Mouse (Mus musculus): ENCODE results near the gene Atp9a. TPM values are rescaled to one million over a fixed set of nuclear protein-coding genes. Genes with fewer than 3 reads are reported as not detected.
A peak's percentile ranks its signal among the peaks of the same experiment; 100 is the strongest.

Atp9a gene
- polyA plus RNA-seq, 1 experiment: 198 TPM

GRCm38 (mm10) chr2:168682721-168683120 is 59.5 kb downstream of the Atp9a start:
- DNase-seq (ENCODE audit: low read depth): no peak

- DNase-seq (ENCODE audit: low read depth): no peak
These were observed 60.7 kb downstream of the Atp9a start for GRCm38 (mm10) chr2:168681531-168681930.

DNA sequence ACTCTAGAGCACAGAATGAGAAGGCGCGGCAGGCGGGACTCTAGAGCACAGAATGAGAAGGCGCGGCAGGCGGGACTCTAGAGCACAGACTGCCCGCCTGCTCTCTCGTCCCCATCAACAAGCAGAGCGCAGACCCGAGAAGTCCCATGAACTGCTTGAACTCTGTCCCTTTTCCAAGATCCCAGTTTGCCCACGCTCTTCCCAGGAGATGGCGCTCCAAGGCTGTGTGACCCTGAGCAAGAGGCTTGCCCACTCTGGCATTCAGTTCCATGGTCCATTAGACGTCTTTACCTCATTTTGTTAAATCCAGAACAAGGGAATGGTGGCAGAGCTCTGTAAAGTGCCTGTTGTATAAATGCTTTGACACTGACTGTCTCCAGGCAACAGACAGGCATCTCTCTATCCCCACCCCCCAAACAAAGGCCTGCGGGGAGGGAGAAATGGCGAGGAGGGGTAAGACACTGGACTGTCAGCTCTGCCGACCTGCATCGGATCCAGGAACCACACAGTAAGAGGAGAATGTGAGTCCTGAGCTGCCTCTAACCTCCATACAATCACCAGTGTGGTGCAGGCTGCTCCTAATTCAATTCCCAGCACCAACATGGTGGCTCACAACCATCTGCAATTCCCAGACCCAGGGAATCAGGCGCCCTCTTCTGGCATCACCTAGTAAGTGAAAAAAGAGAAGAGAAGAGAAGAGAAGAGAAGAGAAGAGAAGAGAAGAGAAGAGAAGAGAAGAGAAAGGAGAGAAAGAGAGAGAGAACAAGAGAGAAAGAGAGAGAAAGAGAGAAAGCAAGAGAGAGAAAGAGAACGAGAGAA is 62.6 kb downstream of the Atp9a start:
- no peak for DNase-seq (ENCODE audit: low read depth)

DNA sequence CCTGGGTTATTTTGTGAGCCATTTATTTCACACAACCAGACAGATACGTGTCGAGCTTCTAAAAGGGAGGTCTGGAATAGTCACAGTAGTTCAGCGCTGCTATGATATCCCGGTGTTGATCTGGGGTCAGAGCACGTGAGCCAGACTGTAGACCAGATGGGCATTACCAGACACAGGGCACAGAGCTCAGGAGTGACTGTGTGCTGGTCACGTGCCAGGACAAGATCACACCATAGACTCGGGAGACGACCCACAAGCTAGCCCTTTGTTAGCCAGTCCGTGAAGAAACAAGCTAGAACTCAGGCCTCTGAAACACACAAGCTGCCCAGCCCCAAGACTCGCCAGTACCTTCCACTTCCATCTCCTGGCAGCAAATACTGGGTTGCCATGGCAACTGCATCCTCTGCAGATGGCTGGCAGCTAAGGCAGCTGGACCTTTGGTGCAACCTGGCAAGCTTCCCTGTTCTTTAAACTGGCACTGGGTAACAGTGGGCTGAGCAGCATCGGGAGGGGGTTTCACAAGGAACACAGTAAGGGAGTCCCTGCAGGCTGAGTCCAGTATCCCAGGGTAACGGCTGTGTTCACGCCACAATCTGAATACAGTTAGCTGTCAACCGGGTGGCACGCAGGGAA is 63.4 kb downstream of the Atp9a start:
- DNase-seq (ENCODE audit: low read depth): no peak

- no peak for DNase-seq (ENCODE audit: low read depth)
These were observed 64.6 kb downstream of the Atp9a start for GRCm38 (mm10) chr2:168677650-168678049.

GRCm38 (mm10) chr2:168671724-168672123 is 70.5 kb downstream of the Atp9a start:
- no peak for DNase-seq (ENCODE audit: low read depth)

DNA sequence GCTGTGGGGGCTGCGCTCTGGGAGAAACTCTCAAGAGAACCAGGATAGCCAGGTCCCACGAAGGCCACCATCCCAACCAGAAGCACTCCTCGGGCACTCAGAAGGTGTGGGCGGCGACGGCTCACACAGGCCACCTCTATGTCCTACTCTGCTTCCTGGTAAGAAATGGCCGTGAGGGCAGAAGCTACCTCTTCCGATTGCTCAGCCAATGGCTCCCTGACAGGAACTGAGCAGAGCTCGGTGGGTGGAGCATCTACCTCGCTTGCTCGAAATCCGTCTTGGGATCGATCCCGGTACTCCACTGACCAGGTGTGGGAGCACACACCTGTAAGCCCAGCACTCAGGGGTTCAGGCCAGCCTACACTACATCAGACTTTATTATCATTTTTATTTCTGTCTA is 72.0 kb downstream of the Atp9a start:
- no peak for DNase-seq (ENCODE audit: low read depth)

- no peak for DNase-seq (ENCODE audit: low read depth)
These were observed 72.4 kb downstream of the Atp9a start for GRCm38 (mm10) chr2:168669762-168670161.

DNA sequence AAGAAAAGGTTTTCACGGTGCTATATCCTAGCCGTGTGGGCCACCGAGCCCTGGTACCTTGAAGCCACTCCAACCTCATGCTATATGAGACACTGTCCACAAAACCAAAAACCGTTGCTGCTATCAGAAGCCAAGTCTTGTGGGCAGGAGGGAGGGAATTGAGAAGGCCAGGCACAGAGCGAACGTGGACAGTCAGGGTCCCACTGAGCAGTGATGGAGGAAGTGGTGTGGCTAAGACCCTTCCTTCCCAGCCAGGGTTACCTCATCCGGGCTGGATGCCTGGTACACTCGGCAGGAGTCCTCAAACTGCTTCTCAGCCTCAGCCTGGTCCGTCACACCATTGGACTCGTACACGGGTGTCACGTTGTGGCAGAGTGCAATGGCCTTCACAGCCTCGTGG is 74.5 kb downstream of the Atp9a start:
- no peak for DNase-seq (ENCODE audit: low read depth)

- no peak for DNase-seq (ENCODE audit: low read depth)
These were observed 76.5 kb downstream of the Atp9a start for GRCm38 (mm10) chr2:168665680-168666079.

GRCm38 (mm10) chr2:168663716-168664115 is 78.5 kb downstream of the Atp9a start:
- peak; percentile 27 for DNase-seq (ENCODE audit: low read depth)

DNA sequence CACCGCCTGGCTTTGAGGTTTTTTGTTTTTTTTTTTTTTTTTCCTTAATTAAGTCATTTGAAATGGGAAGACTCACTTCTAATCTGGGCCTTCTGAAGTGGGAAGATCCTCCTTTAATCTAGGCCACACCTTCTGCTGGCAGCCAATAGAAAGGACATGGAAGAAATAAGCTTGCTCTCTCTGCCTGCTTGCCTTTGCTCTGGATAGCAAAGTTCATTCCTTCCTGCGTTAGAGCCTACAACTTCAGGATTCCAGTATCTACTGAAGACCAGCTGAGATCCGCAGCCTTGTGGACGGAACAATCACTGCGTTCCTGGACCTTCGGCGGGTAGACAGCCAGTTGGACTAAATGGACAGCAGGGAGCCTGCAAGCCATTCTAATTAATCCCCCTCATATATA is 79.0 kb downstream of the Atp9a start:
- no peak for DNase-seq (ENCODE audit: low read depth)

GRCm38 (mm10) chr2:168661802-168662201 is 80.4 kb downstream of the Atp9a start:
- no peak for DNase-seq (ENCODE audit: low read depth)

DNA sequence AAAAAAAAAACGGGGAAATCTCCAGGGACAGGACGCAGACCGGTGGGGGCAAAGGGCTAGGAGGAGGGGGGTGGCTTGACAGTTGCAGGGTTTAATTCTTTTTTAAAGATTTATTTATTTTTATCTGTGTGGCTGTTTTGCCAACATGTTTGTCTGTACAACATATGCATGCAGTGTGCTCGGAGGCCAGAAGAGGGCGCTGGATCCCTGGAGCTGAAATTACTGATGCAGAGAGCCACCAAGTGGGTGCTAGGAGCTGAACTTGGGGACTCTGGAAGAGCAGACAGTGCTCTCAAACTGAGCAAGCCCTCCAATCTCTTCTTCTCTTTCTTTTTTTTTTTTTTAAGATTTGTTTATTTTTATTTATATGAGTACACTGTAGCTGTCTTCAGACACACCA is 81.9 kb downstream of the Atp9a start:
- no peak for DNase-seq (ENCODE audit: low read depth)

- DNase-seq (ENCODE audit: low read depth): no peak
These were observed 83.7 kb downstream of the Atp9a start for GRCm38 (mm10) chr2:168658551-168658950.

DNA sequence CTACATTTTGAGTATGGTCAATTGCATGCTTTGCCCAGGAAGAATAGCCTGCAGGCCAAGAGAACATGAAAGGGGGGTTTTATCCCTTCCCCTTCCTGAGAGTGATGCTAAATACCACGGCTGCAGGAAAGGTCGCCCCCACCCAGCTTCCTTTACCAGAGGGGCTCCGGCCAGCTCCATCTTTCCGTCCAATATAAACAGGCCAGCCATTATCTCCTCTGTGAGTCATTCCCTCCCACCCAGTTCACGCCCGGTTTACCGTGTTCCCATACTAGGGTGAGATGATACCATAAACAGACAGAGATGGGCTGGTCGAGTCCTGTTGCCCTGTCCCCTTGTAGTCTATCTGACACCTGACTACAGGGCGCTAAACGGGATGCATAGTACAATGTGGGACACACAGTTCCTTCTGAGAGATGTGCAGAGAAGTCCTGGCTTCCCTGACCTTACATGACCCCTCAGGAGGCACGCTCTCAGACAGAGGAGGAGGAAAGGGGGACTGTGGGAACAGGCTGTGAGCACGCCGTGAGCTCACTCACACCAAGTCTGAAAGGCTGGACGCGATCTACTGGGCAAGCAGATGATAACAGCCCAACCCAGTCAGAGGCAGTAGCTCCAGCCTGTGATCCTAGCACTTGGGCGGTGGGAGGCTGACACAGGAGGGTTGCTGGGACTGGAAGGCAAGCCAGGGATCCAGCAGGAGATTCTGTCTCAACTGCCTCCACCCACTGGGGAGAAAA is 85.5 kb downstream of the Atp9a start:
- DNase-seq (ENCODE audit: low read depth): no peak

DNA sequence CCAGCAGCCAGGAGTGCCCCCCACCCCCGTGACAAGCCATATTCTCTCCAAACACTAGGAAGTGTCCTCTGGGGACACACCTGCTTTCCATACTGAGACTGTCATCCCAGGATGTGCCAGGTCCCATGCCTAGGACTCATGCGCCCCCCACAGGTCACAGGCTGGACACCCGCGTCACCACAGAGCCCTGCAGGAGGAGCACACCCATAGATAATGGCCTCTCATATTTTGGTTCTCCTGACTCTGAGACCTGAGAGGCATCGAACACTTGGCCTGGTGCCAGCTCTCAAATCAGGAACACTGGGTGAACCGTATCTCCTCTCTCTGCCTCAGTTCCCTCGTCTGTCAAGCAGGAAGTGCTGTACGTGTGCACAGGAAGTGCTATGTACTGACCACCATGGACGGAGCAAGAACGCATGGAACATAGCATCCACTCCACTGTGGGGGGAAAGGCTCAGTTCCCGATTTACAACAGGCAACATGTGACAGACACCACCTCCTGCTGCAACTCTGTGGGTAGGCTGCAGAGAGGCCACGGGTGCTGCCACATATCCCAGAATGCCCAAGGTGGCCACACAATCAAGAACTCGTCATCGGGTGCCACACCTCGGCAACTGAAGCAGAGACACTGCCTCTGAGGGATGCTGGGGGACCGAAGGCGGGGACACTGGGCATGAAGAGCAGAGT is 87.1 kb downstream of the Atp9a start:
- no peak for DNase-seq (ENCODE audit: low read depth)

DNA sequence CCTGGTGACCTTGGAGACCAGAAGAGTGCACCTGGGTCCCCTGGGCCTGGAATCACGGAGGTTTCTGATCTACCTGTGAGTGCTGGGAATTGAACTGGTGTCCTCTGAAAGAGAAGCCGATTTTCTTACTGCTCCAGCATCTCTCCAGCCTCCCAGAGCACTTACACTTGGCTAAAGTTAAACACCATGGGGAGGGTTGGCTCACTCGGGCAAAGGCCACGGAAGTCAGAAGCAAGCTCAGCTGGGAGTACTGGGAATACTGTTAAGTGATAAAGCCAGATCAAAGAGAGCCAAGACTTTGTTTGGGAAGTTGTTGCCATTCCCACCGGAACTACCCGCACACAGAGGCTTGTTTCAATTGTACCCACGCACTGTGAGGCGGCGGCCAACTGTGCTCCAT is 87.7 kb downstream of the Atp9a start:
- no peak for DNase-seq (ENCODE audit: low read depth)

DNA sequence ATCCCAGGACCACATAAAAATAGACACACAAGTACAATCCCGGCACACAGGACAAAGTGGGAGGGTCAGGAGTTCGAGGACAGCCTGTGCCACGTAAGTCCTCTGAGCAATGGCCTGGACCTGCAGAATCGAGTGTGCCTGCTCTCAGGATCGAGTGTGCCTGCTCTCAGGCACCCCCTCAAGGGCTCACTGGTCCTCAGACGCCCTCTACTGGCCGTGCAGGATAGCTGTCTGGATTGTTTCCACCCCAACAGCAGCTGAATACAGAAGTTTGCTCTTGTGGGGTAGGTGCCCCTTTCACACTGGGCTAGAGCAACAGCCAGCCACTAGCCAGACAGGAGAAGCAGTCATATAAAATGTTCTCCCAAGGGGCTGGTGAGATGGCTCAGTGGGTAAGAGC is 90.5 kb downstream of the Atp9a start:
- no peak for DNase-seq (ENCODE audit: low read depth)

- no peak for DNase-seq (ENCODE audit: low read depth)
These were observed 94.0 kb downstream of the Atp9a start for GRCm38 (mm10) chr2:168648171-168648570.

DNA sequence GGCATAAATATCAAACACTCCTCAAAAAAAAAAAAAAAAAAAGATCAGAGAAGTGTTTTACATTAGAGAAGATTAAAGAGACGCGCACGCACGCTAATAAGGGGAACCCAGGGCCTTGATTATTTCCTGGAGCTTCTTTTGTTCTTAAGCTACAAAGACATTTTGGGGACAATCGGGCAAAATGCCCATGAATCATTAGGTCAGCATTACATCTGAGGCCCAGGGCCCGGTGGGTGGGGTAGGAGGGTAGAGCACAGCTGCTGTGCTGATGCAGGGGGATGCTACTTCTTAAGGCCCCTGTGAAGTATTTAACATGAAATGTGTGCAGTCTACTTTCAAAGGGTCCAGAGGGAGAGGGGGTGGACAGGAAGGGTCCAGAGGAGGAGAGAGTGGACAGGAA is 97.4 kb downstream of the Atp9a start:
- DNase-seq (ENCODE audit: low read depth): no peak

DNA sequence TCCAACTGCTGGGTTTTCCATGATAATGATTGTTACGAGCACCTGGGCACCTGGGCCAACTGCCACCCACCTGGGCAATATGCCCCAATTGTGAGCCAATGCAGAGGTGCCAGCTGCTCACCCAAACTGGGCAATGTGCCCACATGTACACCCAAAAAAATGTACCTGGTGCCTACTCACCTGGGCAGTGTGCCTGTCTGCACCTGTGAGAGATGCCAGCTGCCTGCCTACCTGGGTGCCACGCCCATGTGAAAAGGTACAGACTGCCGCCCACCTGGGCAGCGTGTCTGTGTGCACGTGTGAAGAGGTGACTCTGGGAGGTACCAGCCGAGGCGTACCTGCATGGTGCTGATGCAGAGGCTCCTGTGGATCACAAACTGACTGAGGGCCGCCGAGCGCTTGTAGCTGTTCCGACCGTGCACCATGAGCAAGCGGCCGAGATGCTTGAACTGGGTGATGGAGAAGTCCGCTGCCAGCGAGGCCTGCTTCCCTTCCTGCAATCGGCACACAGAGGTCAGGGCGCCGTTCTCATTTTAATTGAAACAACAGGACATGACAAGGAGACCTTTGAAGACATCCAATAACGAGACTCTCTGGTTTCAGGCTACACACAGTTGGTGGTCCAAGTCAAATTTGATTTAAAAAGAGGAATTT is 98.6 kb downstream of the Atp9a start:
- peak; percentile 60 for DNase-seq (ENCODE audit: low read depth)

Data from gonadal fat pad, adult 2 months (tissue).